Mouse (Mus musculus) hindbrain, postnatal 0 days (tissue): ENCODE results near the gene Elf4. TPM values are rescaled to one million over a fixed set of nuclear protein-coding genes. Genes with fewer than 3 reads are reported as not detected.

Source experiments
- ATAC-seq: fragments of 200-750 bp; cut with Nextera tagmentation; 2 replicates; pipeline ENCODE4 v1.8.0; 2017; ENCODE audit warnings: mild to moderate bottlenecking, moderate TSS enrichment, moderate library complexity
- DNase-seq: peaks from one replicate; pipeline ENCODE4 v3.0.0-alpha.2; 2015; ENCODE audit warnings: low spot score
- H3K27ac ChIP-seq: fragments of 300-500 bp; sonication (generic); 2 replicates; pipeline ENCODE4 v1.5.1; 2014; ENCODE audit warnings: mild to moderate bottlenecking
- H3K27me3 ChIP-seq: fragments of 300-500 bp; sonication (generic); 2 replicates; pipeline ENCODE4 v1.6.1; 2014; ENCODE audit warnings: low read length, mixed read lengths; ENCODE audit not compliant: insufficient read depth
- H3K36me3 ChIP-seq: fragments of 300-500 bp; sonication (generic); 2 replicates; pipeline ENCODE4 v1.6.1; 2014; ENCODE audit warnings: low read length, mixed read lengths; ENCODE audit not compliant: insufficient read depth
- H3K4me1 ChIP-seq: fragments of 300-500 bp; sonication (generic); 2 replicates; pipeline ENCODE4 v1.6.1; 2014; ENCODE audit warnings: antibody characterized with exemption, low read length, mixed read lengths; ENCODE audit not compliant: insufficient read depth
- H3K4me2 ChIP-seq: fragments of 300-500 bp; sonication (generic); 2 replicates; pipeline ENCODE4 v1.6.1; 2014; ENCODE audit warnings: low read depth, mild to moderate bottlenecking, low read length, moderate library complexity, mixed read lengths
- H3K4me3 ChIP-seq: fragments of 300-500 bp; sonication (generic); 2 replicates; pipeline ENCODE4 v1.5.1; 2014; ENCODE audit warnings: low read length
- H3K9ac ChIP-seq: fragments of 300-500 bp; sonication (generic); replicated peaks from 2 replicates; pipeline ENCODE4 v1.6.1; 2014; ENCODE audit warnings: mild to moderate bottlenecking, low read length, moderate library complexity, mixed read lengths
- H3K9me3 ChIP-seq: fragments of 300-500 bp; sonication (generic); 2 replicates; pipeline ENCODE4 v1.6.1; 2016; ENCODE audit warnings: low read length, mixed read lengths
- CTCF ChIP-seq: IDR thresholded peaks from 2 replicates; pipeline ENCODE4 v1.5.1; 2016; ENCODE audit warnings: antibody characterized with exemption, control low read depth, low read depth
- WGBS: fragments of 180-500 bp; shearing (Covaris S2); extraction: QIAGEN DNeasy Blood & Tissue Kit; methylation state at CpG from one replicate; pipeline ENCODE4 v1.1.7; 2014; 5-methylcytosine and 5-hydroxymethylcytosine counted together
- polyA plus RNA-seq: library from polyadenylated mRNA; unstranded; fragments of >200 nt; fragmentation: Nextera tagmentation; extraction: Ambion mirVana; gene quantifications from 2 replicates; pipeline ENCODE4 v1.2.1, GENCODE M21; 2015
- total RNA-seq: library from RNA; depleted of rRNA; stranded (reverse); fragments of >200 nt; gene quantifications from 2 replicates; pipeline ENCODE4 v1.2.3, GENCODE M21; 2014; rRNA removed

The Elf4 gene
- 0.78 and 1.5 TPM in 2 replicates for total RNA-seq
- polyA plus RNA-seq: 0.32 and 0.34 TPM in 2 replicates

- H3K4me3 ChIP-seq: peak within 1 kb of the TSS; percentile 34
- ATAC-seq (peak; percentile 90), DNase-seq (peak; percentile 77)
- TF ChIP-seq CTCF: peak; percentile 88
- no peaks in the 10 kb centered on the region for H3K36me3 ChIP-seq
- H3K27ac ChIP-seq: no peak within 1 kb of the TSS
- H3K27me3 ChIP-seq: no peaks in the 10 kb centered on the region
- no peaks in the 10 kb centered on the region for H3K4me1 ChIP-seq
- H3K9ac ChIP-seq: no peak within 1 kb of the TSS; the same call in 1 of the 2 replicates
- H3K9me3 ChIP-seq: no peaks in the 10 kb centered on the region
- 26% methylated on average over 38 of the region's 38 CpGs for WGBS
- peak within 1 kb of the TSS; percentile 66 for H3K4me2 ChIP-seq
Measured at GRCm38 (mm10) chrX:48462754-48463507, at the start of gene Elf4. Gene Elf4, minus strand, starts transcription at chrX:48463132.

GRCm38 (mm10) chrX:48493763-48494162, 30.8 kb upstream of the Elf4 start:
- no peak for ATAC-seq
- H3K27me3 ChIP-seq: no peaks in the 10 kb centered on the region
- no peak overlapping the region for H3K4me2 ChIP-seq
- H3K4me3 ChIP-seq: no peak overlapping the region
- no peak overlapping the region for H3K27ac ChIP-seq
- H3K9ac ChIP-seq: no peak overlapping the region
- TF ChIP-seq CTCF: no peak
- no peaks in the 10 kb centered on the region for H3K36me3 ChIP-seq
- no peaks in the 10 kb centered on the region for H3K9me3 ChIP-seq
- DNase-seq: no peak
- no peaks in the 10 kb centered on the region for H3K4me1 ChIP-seq
- 94% methylated on average over 8 of the region's 8 CpGs for WGBS

DNA sequence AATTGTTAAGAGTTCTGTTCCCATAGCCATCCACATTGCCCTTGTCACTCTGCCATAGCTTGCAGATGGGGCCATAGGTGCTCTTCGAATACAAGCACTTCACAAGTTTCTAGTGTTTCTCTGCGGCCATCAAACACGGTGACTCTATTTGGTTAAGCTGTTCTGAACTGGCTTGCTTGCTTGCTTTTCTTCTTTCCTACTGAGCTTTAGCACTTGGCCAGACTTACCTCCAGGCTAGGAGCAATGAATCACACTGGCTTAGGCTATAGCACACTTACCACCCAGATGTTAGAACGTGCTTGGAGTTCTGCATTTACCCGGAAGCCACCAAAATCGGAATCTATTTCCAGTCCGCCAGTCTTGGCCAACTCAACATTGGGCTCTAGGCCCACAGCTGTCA, 18.8 kb upstream of the Elf4 start:
- Histone ChIP-seq H3K9me3 (no peaks in the 10 kb centered on the region), H3K36me3 (no peaks in the 10 kb centered on the region), H3K4me3 (no peak overlapping the region), H3K4me1 (no peaks in the 10 kb centered on the region), H3K4me2 (no peak overlapping the region), H3K27ac (no peak overlapping the region), H3K9ac (no peak overlapping the region), H3K27me3 (no peaks in the 10 kb centered on the region)
- DNase-seq (no peak), ATAC-seq (no peak)
- WGBS: 93% methylated on average over 7 of the region's 7 CpGs
- TF ChIP-seq CTCF: no peak

DNA sequence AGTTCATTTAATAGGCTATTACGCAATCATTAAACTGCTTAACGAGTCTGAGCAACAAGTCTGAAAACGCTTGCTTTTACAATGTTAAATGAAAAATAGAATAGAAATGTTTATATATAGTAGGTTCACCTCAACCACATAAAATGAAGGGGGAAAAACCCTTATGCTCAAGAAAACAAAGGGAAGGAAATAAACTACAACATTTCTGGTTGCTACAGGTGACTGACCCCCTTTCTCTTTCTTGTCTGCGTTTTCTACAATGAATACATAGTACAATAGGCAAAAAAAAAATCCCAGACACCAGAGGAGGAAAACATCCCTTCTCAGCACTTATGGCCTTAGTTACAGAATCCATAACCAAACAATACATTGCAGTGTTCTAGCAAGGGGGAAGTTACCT, 18.2 kb upstream of the Elf4 start:
- 86% methylated on average over 4 of the region's 4 CpGs for WGBS
- Histone ChIP-seq H3K36me3 (no peaks in the 10 kb centered on the region), H3K9ac (no peak overlapping the region), H3K27ac (no peak overlapping the region), H3K9me3 (no peaks in the 10 kb centered on the region), H3K27me3 (no peaks in the 10 kb centered on the region), H3K4me1 (no peaks in the 10 kb centered on the region), H3K4me2 (no peak overlapping the region), H3K4me3 (no peak overlapping the region)
- TF ChIP-seq CTCF: no peak
- ATAC-seq (no peak), DNase-seq (no peak)

DNA sequence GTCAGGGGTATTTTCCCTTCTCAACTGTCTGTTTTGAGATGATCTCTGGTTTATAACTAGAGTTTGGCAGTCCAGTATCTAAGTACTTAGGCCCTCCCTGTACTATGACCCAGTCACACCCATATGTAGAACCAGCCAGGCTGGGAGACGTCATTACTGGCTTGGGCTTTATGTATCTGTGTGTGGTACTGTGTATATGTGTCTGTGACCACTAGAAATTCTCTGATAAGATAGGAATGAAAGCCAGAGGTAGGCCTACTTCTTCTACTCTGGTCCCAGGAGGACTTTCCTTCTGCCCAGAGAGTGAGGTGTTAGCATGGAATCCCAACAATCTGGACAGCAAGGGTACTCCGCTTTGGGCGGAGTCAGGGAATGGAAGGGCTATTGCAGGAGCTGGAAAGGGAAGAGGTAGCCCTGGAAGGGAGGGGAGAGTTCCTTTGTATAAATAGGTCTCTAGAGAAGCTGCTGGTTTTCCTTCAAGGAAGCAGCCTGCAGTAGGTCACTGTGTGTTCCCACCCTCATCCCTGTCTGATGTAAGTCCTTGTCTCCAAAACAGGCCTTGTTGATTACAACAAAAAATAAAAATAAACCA, 4.5 kb upstream of the Elf4 start:
- H3K27me3 ChIP-seq: no peaks in the 10 kb centered on the region
- no peak overlapping the region for H3K4me2 ChIP-seq
- DNase-seq (no peak), ATAC-seq (no peak)
- WGBS: 85% methylated on average over 3 of the region's 3 CpGs
- TF ChIP-seq CTCF: no peak
- no peaks in the 10 kb centered on the region for H3K4me1 ChIP-seq
- H3K9me3 ChIP-seq: no peaks in the 10 kb centered on the region
- H3K9ac ChIP-seq: no peak overlapping the region
- no peaks in the 10 kb centered on the region for H3K36me3 ChIP-seq
- no peak overlapping the region for H3K4me3 ChIP-seq
- H3K27ac ChIP-seq: no peak overlapping the region

DNA sequence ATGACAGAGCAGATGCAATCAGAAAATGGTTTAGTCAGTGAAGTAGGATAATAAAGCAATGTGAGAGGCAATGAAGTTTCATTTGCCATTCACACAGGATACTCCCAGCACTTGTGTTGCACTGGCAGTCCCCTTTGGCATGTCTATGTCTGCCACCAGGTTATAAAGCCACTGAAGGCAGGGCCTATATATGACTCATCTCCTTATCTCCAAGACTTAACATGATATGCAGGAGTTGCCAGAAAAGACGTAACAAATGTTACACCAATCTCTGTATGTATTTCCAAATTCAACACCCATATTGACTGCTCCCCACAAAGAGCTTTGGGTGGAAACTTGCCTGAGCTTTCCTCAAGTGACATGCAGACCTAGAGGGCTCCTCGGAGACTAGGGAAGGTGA, 3.2 kb upstream of the Elf4 start:
- no peaks in the 10 kb centered on the region for H3K36me3 ChIP-seq
- H3K9me3 ChIP-seq: no peaks in the 10 kb centered on the region
- ATAC-seq (no peak), DNase-seq (no peak)
- TF ChIP-seq CTCF: no peak
- no peak overlapping the region for H3K9ac ChIP-seq
- H3K27ac ChIP-seq: no peak overlapping the region
- H3K4me1 ChIP-seq: no peaks in the 10 kb centered on the region
- 87% methylated on average over 2 of the region's 2 CpGs for WGBS
- no peak overlapping the region for H3K4me3 ChIP-seq
- H3K4me2 ChIP-seq: no peak overlapping the region
- H3K27me3 ChIP-seq: no peaks in the 10 kb centered on the region

- Histone ChIP-seq H3K4me2 (no peak overlapping the region), H3K27me3 (no peaks in the 10 kb centered on the region), H3K4me1 (no peaks in the 10 kb centered on the region), H3K4me3 (no peak overlapping the region), H3K27ac (no peak overlapping the region), H3K9ac (no peak overlapping the region), H3K36me3 (no peaks in the 10 kb centered on the region), H3K9me3 (no peaks in the 10 kb centered on the region)
- no peak for TF ChIP-seq CTCF
- WGBS: 87% methylated on average over 6 of the region's 6 CpGs
- DNase-seq (no peak), ATAC-seq (no peak)
Measured at GRCm38 (mm10) chrX:48464436-48464835, 1.5 kb upstream of the Elf4 start.
